In genomic region chr16:32402818-32403217, GRCm38 (mm10) we compare ENCODE assay signal across 34 mouse cellular contexts. TPM values are rescaled to one million over a fixed set of nuclear protein-coding genes. Genes with fewer than 3 reads are reported as not detected.
DNase-seq lines count a peak whose midpoint lies in the region; TF ChIP-seq lines count a peak whose summit lies in the region.
"Had no signal": no experiment of that assay in that cellular context is flagged by ENCODE, and none has a peak within 500 bp of the region (broad histone marks: within the 10 kb centered on the region; RNA-seq: fewer than 3 reads in every experiment).

No protein-coding gene starts in this region.

- DNase-seq in lung, postnatal 25 days (ENCODE audit: low spot score) = peak; percentile 6
- DNase-seq in lung, adult 18-20 months = no peak
- peak; percentile 29 to 34 for DNase-seq in B cell, adult 2 months
- DNase-seq in skeletal muscle tissue, adult 2 months (ENCODE audit: low read depth, low spot score) = peak; percentile 12
- no peak for DNase-seq in cerebellum, postnatal 25 days
- no peak for DNase-seq in ovary, postnatal 14 days (ENCODE audit: low spot score)
- DNase-seq: adrenal gland, adult 2 months; cerebellum, adult 8-10 months; cerebellum, postnatal 36 days; kidney, adult 2 months; kidney, postnatal 36 days; layer of hippocampus, postnatal 36 days; liver; lung, embryonic 14.5 days; lung, postnatal 4 days; right cerebral cortex, postnatal 4 days; thymus, adult 2 months; thymus, postnatal 36 days had no signal

- peak overlapping the region; percentile 74 for H3K27ac ChIP-seq in bone marrow macrophage, adult 2 months (ENCODE audit: insufficient read depth, low read depth, low read length)
- H3K27ac ChIP-seq: heart, embryonic 10.5 days; heart, embryonic 15.5 days; intestine, embryonic 15.5 days; layer of hippocampus, adult 2 months; liver, embryonic 14.5 days; neural tube, embryonic 12.5 days had no signal

- peaks cover 44% of the 10 kb centered on the region for H3K4me1 ChIP-seq in bone marrow macrophage, adult 2 months (ENCODE audit: control insufficient read depth, insufficient read depth, low read length)
- H3K4me1 ChIP-seq: heart, embryonic 15.5 days; intestine, embryonic 15.5 days; neural tube, embryonic 12.5 days had no signal

- no peak overlapping the region for H3K4me3 ChIP-seq in bone marrow macrophage, adult 2 months (ENCODE audit: insufficient read depth, low read length)
- H3K4me3 ChIP-seq: heart, embryonic 10.5 days; heart, embryonic 15.5 days; intestine, embryonic 15.5 days; layer of hippocampus, adult 2 months; myocyte; neural tube, embryonic 12.5 days had no signal

- no peak for TF ChIP-seq POLR2A in bone marrow macrophage, adult 2 months (IDR thresholded peaks at IDR 0.05; ENCODE audit: borderline replicate concordance, low read depth, low read length)

- TF ChIP-seq CTCF in bone marrow macrophage, adult 2 months (IDR thresholded peaks at IDR 0.05; ENCODE audit: low read depth, low read length) = no peak

RNA-seq across cellular contexts. Expression of gene Tm4sf19, which starts 2.5 kb away (rescaled TPM):
- polyA plus RNA-seq in bone marrow macrophage, adult 2 months (2012; ENCODE audit: insufficient read depth, insufficient read length, missing spikeins) = 3.0 and 4.4 TPM in 2 replicates
- polyA plus RNA-seq: activated CD4-positive, CD25-positive, alpha-beta regulatory T cell, adult 4 months; CD4-positive, CD25-positive, alpha-beta regulatory T cell, adult 4 months; forebrain, embryonic 14.5 days; heart, embryonic 10.5 days; heart, embryonic 15.5 days; hindbrain, embryonic 11.5 days; hindbrain, embryonic 16.5 days; intestine, embryonic 15.5 days; kidney, embryonic 16.5 days; limb, embryonic 11.5 days; lung, embryonic 14.5 days; midbrain, embryonic 16.5 days; neural tube, embryonic 12.5 days had no signal

RNA-seq across cellular contexts. Expression of gene Tctex1d2, which starts 16.7 kb away (rescaled TPM):
- polyA plus RNA-seq in bone marrow macrophage, adult 2 months (2012; ENCODE audit: insufficient read depth, insufficient read length, missing spikeins) = 43.8 and 47.9 TPM in 2 replicates

RNA-seq across cellular contexts. Expression of gene Pcyt1a, which starts 27.9 kb away (rescaled TPM):
- 95.8 and 100 TPM in 2 replicates for polyA plus RNA-seq in bone marrow macrophage, adult 2 months (2012; ENCODE audit: insufficient read depth, insufficient read length, missing spikeins)

Comparison
In these comparisons a context has a peak if more than half of its experiments do, and no peak if none do; other contexts are left out.
1. DNase-seq: peak in lung, postnatal 25 days (single experiment), B cell, adult 2 months (2 of 2) and skeletal muscle tissue, adult 2 months (single experiment); none in lung, adult 18-20 months (0 of 2), cerebellum, postnatal 25 days (0 of 2) and ovary, postnatal 14 days (single experiment).